Mouse (Mus musculus) heart, adult 2 months (tissue): Measurements from ENCODE around the gene Pcmt1. TPM values are rescaled to one million over a fixed set of nuclear protein-coding genes. Genes with fewer than 3 reads are reported as not detected.

Experiments
- DNase-seq, 2 experiments: peaks; one replicate each; pipeline ENCODE4 v3.0.0; 2021
- H3K27ac ChIP-seq: fragments of 200-600 bp; 2 replicates; pipeline ENCODE4 v1.8.1; 2022
- H3K27me3 ChIP-seq: fragments of 200-500 bp; 2 replicates; pipeline ENCODE4 v1.6.1; 2012; ENCODE audit warnings: mild to moderate bottlenecking, low read length, inconsistent platforms, mixed read lengths; ENCODE audit not compliant: control insufficient read depth, insufficient read depth
- H3K36me3 ChIP-seq: fragments of 200-500 bp; 2 replicates; pipeline ENCODE4 v1.6.1; 2012; ENCODE audit warnings: low read length, inconsistent platforms; ENCODE audit not compliant: control insufficient read depth, insufficient read depth
- H3K4me1 ChIP-seq: fragments of 200-500 bp; 2 replicates; pipeline ENCODE4 v1.6.1; 2011; ENCODE audit warnings: low read length; ENCODE audit not compliant: control insufficient read depth, insufficient read depth
- H3K4me3 ChIP-seq: fragments of 200-600 bp; 2 replicates; pipeline ENCODE4 v1.8.1; 2022
- H3K79me2 ChIP-seq: fragments of 200-500 bp; replicated peaks from 2 replicates; pipeline ENCODE4 v1.6.1; 2012; ENCODE audit warnings: mild to moderate bottlenecking, inconsistent platforms, low read length, moderate library complexity, mixed read lengths; ENCODE audit not compliant: control insufficient read depth, insufficient read depth
- H3K9ac ChIP-seq: fragments of 200-500 bp; 2 replicates; pipeline ENCODE4 v1.6.1; 2012; ENCODE audit warnings: low read depth, mild to moderate bottlenecking, control low read depth, inconsistent platforms, low read length, mixed read lengths
- CTCF ChIP-seq: fragments of 200-600 bp; IDR thresholded peaks from 2 replicates; pipeline ENCODE4 v1.8.1; 2022; ENCODE audit warnings: antibody characterized with exemption, mild to moderate bottlenecking, moderate library complexity
- EP300 ChIP-seq: fragments of 200-500 bp; IDR thresholded peaks from 2 replicates; pipeline ENCODE4 v1.6.1; 2011; ENCODE audit warnings: low read depth, low read length, control low read depth; ENCODE audit not compliant: insufficient read depth
- POLR2A ChIP-seq: fragments of 200-500 bp; IDR thresholded peaks from 2 replicates; pipeline ENCODE4 v1.6.1; 2011; ENCODE audit warnings: mild to moderate bottlenecking, low read depth, low read length, control low read depth; ENCODE audit not compliant: insufficient read depth
- WGBS: fragments of 180-500 bp; shearing (Covaris S2); methylation state at CpG from one replicate; pipeline ENCODE4 v1.1.7; 2018; 5-methylcytosine and 5-hydroxymethylcytosine counted together
- intact Hi-C: fragments of 180-260 bp; cut with DNase I; formaldehyde crosslinking; loops from one replicate; pipeline ENCODE4 v1.15.1; 2025
- polyA plus RNA-seq: library from polyadenylated mRNA; depleted of rRNA; stranded (reverse); fragments of >200 nt; gene quantifications from 2 replicates; pipeline ENCODE4 v1.2.3, GENCODE M21; 2012
- total RNA-seq, 2 experiments: library from RNA; stranded (reverse); gene quantifications; 2 replicates each; pipeline ENCODE4 v1.2.3; 2021

Pcmt1 gene
- total and polyA plus RNA-seq, 3 experiments, result 35.3 to 101 (median 92.5) TPM

GRCm38 (mm10) chr10:7596251-7596650 is 84.7 kb downstream of the Pcmt1 start:
- Histone ChIP-seq H3K9ac (no peak overlapping the region), H3K27ac (no peak overlapping the region), H3K79me2 (no peaks in the 10 kb centered on the region), H3K27me3 (no peaks in the 10 kb centered on the region; the same call in 1 of the 2 replicates), H3K4me3 (no peak overlapping the region), H3K4me1 (no peaks in the 10 kb centered on the region), H3K36me3 (no peaks in the 10 kb centered on the region)
- TF ChIP-seq POLR2A (no peak), EP300 (no peak), CTCF (no peak)
- no peak for DNase-seq
- intact Hi-C loops, result no loop called here
- WGBS, result 36% methylated on average over 1 of the region's 1 CpGs

DNA sequence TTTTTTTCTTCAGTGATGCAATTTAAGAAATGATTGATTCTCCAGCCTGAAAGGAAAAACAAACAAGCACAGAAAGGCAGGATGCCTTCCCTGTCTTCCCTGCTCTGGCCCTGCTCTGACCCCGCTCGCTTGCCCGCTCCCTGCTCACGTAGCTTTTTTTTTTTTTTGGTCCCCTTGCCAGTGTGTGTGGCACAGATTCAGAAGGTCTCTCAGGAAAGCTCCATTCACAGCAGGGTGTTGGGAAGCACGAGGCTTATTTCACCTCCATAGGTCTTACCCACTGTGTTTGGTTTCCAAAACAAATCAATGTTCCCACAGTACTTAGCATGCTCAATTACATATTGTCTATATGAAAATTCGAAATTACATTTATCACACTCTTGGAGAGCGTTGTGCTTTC is 86.1 kb downstream of the Pcmt1 start:
- no peaks in the 10 kb centered on the region for H3K4me1 ChIP-seq

GRCm38 (mm10) chr10:7590792-7591191 is 90.1 kb downstream of the Pcmt1 start:
- Histone ChIP-seq H3K27me3 (no peaks in the 10 kb centered on the region; the same call in 1 of the 2 replicates), H3K4me1 (peaks cover 2% of the 10 kb centered on the region), H3K79me2 (no peaks in the 10 kb centered on the region), H3K4me3 (no peak overlapping the region; the same call in 1 of the 2 replicates), H3K27ac (no peak overlapping the region), H3K36me3 (no peaks in the 10 kb centered on the region), H3K9ac (no peak overlapping the region)
- no peak for DNase-seq
- intact Hi-C loops, result no loop called here
- TF ChIP-seq CTCF, result no peak
- TF ChIP-seq POLR2A, result no peak
- no peak for TF ChIP-seq EP300
- 9% methylated on average over 8 of the region's 8 CpGs for WGBS

More for the DNA sequence above, 86.1 kb downstream of the Pcmt1 start:
- Histone ChIP-seq H3K36me3 (no peaks in the 10 kb centered on the region), H3K79me2 (no peaks in the 10 kb centered on the region), H3K27ac (no peak overlapping the region), H3K9ac (no peak overlapping the region), H3K4me3 (no peak overlapping the region), H3K27me3 (no peaks in the 10 kb centered on the region; the same call in 1 of the 2 replicates)
- WGBS, result 32% methylated on average over 7 of the region's 7 CpGs
- intact Hi-C loops, result no loop called here
- DNase-seq, result no peak
- no peak for TF ChIP-seq CTCF
- TF ChIP-seq EP300, result no peak
- no peak for TF ChIP-seq POLR2A

DNA sequence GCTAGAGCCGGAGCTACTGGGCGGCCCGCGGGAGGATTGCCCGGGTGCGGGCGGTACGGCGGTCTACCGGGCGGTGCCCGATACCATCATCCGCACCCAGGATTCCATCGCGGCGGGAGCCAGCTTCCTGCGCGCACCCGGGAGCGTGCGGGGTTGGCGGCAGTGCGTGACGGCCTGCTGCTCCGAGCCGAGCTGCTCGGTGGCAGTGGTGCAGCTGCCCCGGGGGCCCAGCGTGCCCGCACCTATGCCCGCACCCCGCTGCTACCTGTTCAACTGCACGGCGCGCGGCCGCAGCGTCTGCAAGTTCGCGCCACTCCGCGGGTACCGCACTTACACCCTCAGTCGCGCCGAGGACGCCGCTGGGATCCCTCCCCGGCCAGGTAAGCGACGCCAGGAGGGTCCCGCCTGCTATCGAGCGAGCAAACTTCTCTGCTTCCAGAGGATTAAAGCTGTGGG is 90.7 kb downstream of the Pcmt1 start:
- TF ChIP-seq CTCF (no peak), EP300 (no peak), POLR2A (no peak)
- H3K9ac ChIP-seq, result peak overlapping the region; percentile 47
- H3K4me1 ChIP-seq, result peaks cover 2% of the 10 kb centered on the region
- no peak for DNase-seq
- H3K4me3 ChIP-seq, result peak overlapping the region; percentile 62
- H3K27me3 ChIP-seq, result no peaks in the 10 kb centered on the region; the same call in 1 of the 2 replicates
- H3K79me2 ChIP-seq, result no peaks in the 10 kb centered on the region
- WGBS, result under 1% methylated on average over 54 of the region's 54 CpGs
- intact Hi-C loops, result no loop called here
- no peak overlapping the region; the same call in 1 of the 2 replicates for H3K27ac ChIP-seq
- no peaks in the 10 kb centered on the region for H3K36me3 ChIP-seq

GRCm38 (mm10) chr10:7589592-7590233 is 91.2 kb downstream of the Pcmt1 start, which contains the start of gene Lrp11:
Gene Lrp11 (plus strand): TSS chr10:7589800.
- under 1% methylated on average over 76 of the region's 76 CpGs for WGBS
- Histone ChIP-seq H3K27me3 (no peaks in the 10 kb centered on the region; the same call in 1 of the 2 replicates), H3K4me1 (peaks cover 2% of the 10 kb centered on the region), H3K4me3 (peak within 1 kb of the TSS; percentile 62), H3K79me2 (no peaks in the 10 kb centered on the region), H3K36me3 (no peaks in the 10 kb centered on the region), H3K27ac (peak within 1 kb of the TSS; percentile 58), H3K9ac (peak within 1 kb of the TSS; percentile 93)
- DNase-seq, result peak; percentile 93 to 98
- no peak for TF ChIP-seq EP300
- peak; percentile 35; the same call in 1 of the 2 replicates for TF ChIP-seq POLR2A
- peak; percentile 21 for TF ChIP-seq CTCF
- intact Hi-C loops, result no loop called here

GRCm38 (mm10) chr10:7586771-7587170 is 94.2 kb downstream of the Pcmt1 start:
- Histone ChIP-seq H3K9ac (no peak overlapping the region), H3K4me1 (peaks cover 2% of the 10 kb centered on the region), H3K27me3 (no peaks in the 10 kb centered on the region), H3K27ac (no peak overlapping the region), H3K36me3 (no peaks in the 10 kb centered on the region), H3K4me3 (no peak overlapping the region), H3K79me2 (no peaks in the 10 kb centered on the region)
- WGBS, result 29% methylated on average over 2 of the region's 2 CpGs
- TF ChIP-seq POLR2A, result no peak
- no peak for TF ChIP-seq EP300
- no peak for TF ChIP-seq CTCF
- intact Hi-C loops, result no loop called here
- DNase-seq, result no peak
